Mouse (Mus musculus): ENCODE data around the gene Ptpn6. TPM values are rescaled to one million over a fixed set of nuclear protein-coding genes. Genes with fewer than 3 reads are reported as not detected.
A peak's percentile ranks its signal among the peaks of the same experiment; 100 is the strongest.
"Not testable (repeated sequence)": the region's sequence is repeated elsewhere in the genome, so short reads cannot be mapped to it uniquely, and the experiment has no call there.

Gene Ptpn6
- polyA plus RNA-seq, 1 experiment from 2014 or later, result 24.0 TPM

DNA sequence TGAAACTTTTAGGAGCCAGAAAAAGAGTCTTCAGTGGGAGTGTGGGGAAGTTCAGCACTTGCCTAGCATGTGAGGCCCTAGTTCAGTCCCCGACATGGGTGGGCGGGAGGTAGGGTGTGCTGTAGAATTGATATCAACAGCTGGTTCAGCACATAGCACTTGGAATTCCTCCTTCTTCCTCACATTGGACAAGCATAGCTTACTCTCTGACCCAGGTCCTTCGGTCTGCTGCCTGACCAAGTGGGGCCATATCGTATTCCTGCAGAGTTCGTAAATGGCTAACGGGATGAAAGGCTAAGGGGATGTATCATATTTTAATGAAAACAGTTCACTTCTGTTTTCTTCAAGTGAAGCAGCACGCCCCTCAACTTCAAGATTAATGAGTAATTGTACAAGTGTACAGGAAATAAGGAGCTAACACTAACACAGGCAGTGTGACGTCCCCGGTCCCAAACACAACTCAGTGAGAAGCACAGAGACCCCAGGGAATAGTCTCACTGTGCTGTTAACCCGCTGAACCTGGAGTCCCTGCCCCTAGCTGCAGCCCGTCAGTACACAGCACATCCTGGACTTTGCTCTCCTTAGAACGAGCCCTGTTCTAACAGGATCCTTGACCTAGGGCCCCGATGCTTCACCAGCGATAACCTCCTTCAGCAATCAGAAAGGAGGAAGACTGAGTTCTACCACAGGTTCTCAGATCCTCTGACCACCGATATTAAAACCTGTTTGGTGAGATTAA, 45.1 kb downstream of the Ptpn6 start:
- Histone ChIP-seq H3K9ac (replicated peaks; ENCODE audit: low read depth) (no peak overlapping the region), H3K9me3 (ENCODE audit: low read length) (no peaks in the 10 kb centered on the region), H3K27me3 (replicated peaks; ENCODE audit: insufficient read depth, low read length) (no peaks in the 10 kb centered on the region), H3K36me3 (ENCODE audit: insufficient read depth, low read length) (no peaks in the 10 kb centered on the region), H3K4me2 (replicated peaks; ENCODE audit: low read depth, low read length) (no peak overlapping the region), H3K27ac (ENCODE audit: low read length) (peak overlapping the region; percentile 86), H3K4me3 (ENCODE audit: low read depth, low read length) (no peak overlapping the region), H3K4me1 (ENCODE audit: insufficient read depth, low read depth, low read length) (peaks cover 14% of the 10 kb centered on the region; the same call in 1 of the 2 replicates)
- ATAC-seq (peak; percentile 56), DNase-seq (ENCODE audit: low spot score) (peak; percentile 47)
- TF ChIP-seq EP300 (IDR thresholded peaks at IDR 0.05) (no peak), CTCF (IDR thresholded peaks at IDR 0.05) (no peak)
- 36% methylated on average over 15 of the region's 15 CpGs for WGBS

DNA sequence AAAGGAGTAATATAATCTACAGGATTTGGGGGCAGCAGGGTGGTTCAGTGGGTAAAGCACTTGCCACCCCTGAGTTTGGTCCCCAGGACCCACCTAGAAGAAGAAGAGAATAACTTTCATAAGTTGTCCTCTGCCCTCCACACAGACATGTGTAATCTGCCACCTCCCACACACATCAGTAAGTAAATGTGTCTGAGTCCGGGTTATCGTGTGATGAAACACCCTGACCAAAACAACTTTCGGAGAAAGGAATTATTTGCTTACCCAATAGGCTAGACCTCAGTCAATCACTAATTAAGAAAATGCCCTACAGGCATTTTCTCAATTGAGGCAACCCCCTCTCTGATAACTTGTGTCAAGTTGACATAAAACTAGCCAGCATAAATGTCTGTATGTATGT, 48.0 kb downstream of the Ptpn6 start:
- H3K4me3 ChIP-seq (ENCODE audit: low read depth, low read length), result no peak overlapping the region
- no peaks in the 10 kb centered on the region for H3K9me3 ChIP-seq (ENCODE audit: low read length)
- 80% methylated on average over 3 of the region's 3 CpGs for WGBS
- no peaks in the 10 kb centered on the region for H3K36me3 ChIP-seq (ENCODE audit: insufficient read depth, low read length)
- no peaks in the 10 kb centered on the region for H3K27me3 ChIP-seq (replicated peaks; ENCODE audit: insufficient read depth, low read length)
- peaks cover 14% of the 10 kb centered on the region; the same call in 1 of the 2 replicates for H3K4me1 ChIP-seq (ENCODE audit: insufficient read depth, low read depth, low read length)
- ATAC-seq, result no peak
- H3K4me2 ChIP-seq (replicated peaks; ENCODE audit: low read depth, low read length), result no peak overlapping the region
- no peak for TF ChIP-seq CTCF (IDR thresholded peaks at IDR 0.05)
- TF ChIP-seq EP300 (IDR thresholded peaks at IDR 0.05), result no peak
- DNase-seq (ENCODE audit: low spot score), result no peak
- H3K27ac ChIP-seq (ENCODE audit: low read length), result no peak overlapping the region
- no peak overlapping the region for H3K9ac ChIP-seq (replicated peaks; ENCODE audit: low read depth)

DNA sequence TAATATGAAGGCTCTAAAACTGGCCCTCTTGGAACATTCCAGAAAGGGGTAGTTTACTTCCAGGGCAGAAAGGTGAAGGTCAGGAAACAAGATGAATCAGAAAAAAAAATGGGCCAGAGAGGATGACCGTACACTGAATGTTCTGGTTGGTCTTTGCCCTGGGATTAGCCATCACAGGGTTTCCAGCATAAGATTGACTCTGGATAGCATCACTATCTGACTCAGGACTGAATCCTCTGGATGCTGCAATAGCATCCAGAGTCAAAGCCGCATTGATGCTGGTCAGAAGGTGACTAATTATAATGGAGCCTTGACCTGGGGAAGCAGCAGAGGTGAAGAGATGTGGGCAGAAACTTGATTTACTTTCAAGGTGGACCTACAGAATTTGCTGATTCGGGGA, 49.5 kb downstream of the Ptpn6 start:
- no peak for TF ChIP-seq EP300 (IDR thresholded peaks at IDR 0.05)
- no peak for TF ChIP-seq CTCF (IDR thresholded peaks at IDR 0.05)
- ATAC-seq (no peak), DNase-seq (ENCODE audit: low spot score) (no peak)
- Histone ChIP-seq H3K9me3 (ENCODE audit: low read length) (no peaks in the 10 kb centered on the region), H3K27me3 (replicated peaks; ENCODE audit: insufficient read depth, low read length) (no peaks in the 10 kb centered on the region), H3K4me2 (replicated peaks; ENCODE audit: low read depth, low read length) (no peak overlapping the region), H3K9ac (replicated peaks; ENCODE audit: low read depth) (no peak overlapping the region), H3K4me3 (ENCODE audit: low read depth, low read length) (no peak overlapping the region), H3K36me3 (ENCODE audit: insufficient read depth, low read length) (no peaks in the 10 kb centered on the region), H3K27ac (ENCODE audit: low read length) (no peak overlapping the region), H3K4me1 (ENCODE audit: insufficient read depth, low read depth, low read length) (peaks cover 5% of the 10 kb centered on the region; the same call in 1 of the 2 replicates)
- WGBS, result 86% methylated on average over 3 of the region's 3 CpGs

DNA sequence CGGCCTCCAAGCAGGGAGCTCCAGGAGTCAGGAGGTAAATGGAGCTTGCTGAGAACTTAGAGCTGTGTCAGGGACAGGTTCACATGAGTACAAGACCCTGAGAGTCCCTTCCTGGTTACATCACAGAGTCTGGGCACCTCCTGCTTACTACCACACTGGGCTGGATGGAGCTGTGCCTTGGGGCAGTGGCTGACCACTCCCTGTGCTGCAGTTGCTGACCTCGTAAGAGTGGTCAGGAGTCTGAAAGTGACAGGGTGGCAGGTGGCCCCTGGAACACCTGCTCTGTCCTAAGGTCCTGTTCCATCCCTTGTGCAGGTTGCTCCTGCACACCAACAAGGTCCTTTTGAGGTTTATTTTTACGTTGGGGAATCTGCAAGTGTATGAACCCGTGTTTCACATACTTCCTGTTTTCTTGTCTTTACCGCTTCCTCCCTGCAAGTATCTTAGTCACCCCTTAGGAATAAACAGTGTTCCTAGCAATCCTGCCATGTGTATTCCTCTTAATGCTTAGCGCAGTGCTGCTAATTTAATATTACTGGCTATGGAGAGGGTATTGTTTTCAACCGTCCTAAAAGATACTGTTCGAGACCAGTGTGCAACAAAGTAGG, 50.3 kb downstream of the Ptpn6 start:
- Histone ChIP-seq H3K4me1 (ENCODE audit: insufficient read depth, low read depth, low read length) (peaks cover 4% of the 10 kb centered on the region; the same call in 1 of the 2 replicates), H3K9ac (replicated peaks; ENCODE audit: low read depth) (no peak overlapping the region), H3K4me3 (ENCODE audit: low read depth, low read length) (no peak overlapping the region), H3K4me2 (replicated peaks; ENCODE audit: low read depth, low read length) (no peak overlapping the region), H3K27me3 (replicated peaks; ENCODE audit: insufficient read depth, low read length) (no peaks in the 10 kb centered on the region), H3K36me3 (ENCODE audit: insufficient read depth, low read length) (no peaks in the 10 kb centered on the region), H3K27ac (ENCODE audit: low read length) (no peak overlapping the region), H3K9me3 (ENCODE audit: low read length) (no peaks in the 10 kb centered on the region)
- DNase-seq (ENCODE audit: low spot score) (no peak), ATAC-seq (no peak)
- WGBS, result 58% methylated on average over 8 of the region's 8 CpGs
- TF ChIP-seq EP300 (IDR thresholded peaks at IDR 0.05) (no peak), CTCF (IDR thresholded peaks at IDR 0.05) (no peak)

DNA sequence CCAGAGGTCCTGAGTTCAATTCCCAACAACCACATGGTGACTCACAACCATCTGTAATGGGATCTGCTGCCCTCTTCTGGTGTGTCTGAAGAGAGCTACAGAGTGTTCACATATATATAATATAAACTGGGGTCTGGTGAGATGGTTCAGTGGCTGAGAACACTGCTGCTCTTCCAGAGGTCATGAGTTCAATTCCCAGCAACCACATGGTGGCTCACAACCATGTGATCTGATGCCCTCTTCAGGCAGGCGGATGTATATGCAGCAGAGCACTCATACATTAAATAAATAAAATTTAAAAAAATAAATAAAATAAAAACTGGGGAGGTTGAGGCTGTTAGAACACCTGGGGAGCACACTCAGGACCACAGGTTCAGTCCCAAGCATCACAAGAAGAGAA, 51.9 kb downstream of the Ptpn6 start:
- not testable (repeated sequence) for H3K9me3 ChIP-seq (ENCODE audit: low read length); H3K9ac ChIP-seq (replicated peaks; ENCODE audit: low read depth); H3K4me2 ChIP-seq (replicated peaks; ENCODE audit: low read depth, low read length); ATAC-seq; H3K36me3 ChIP-seq (ENCODE audit: insufficient read depth, low read length); H3K27ac ChIP-seq (ENCODE audit: low read length); DNase-seq (ENCODE audit: low spot score); H3K4me3 ChIP-seq (ENCODE audit: low read depth, low read length); H3K27me3 ChIP-seq (replicated peaks; ENCODE audit: insufficient read depth, low read length)
- 86% methylated on average over 1 of the region's 1 CpGs for WGBS
- peak; percentile 26; the same call in 1 of the 2 replicates for TF ChIP-seq CTCF (IDR thresholded peaks at IDR 0.05)
- H3K4me1 ChIP-seq (ENCODE audit: insufficient read depth, low read depth, low read length), result peaks cover 12% of the 10 kb centered on the region; the same call in 1 of the 2 replicates

DNA sequence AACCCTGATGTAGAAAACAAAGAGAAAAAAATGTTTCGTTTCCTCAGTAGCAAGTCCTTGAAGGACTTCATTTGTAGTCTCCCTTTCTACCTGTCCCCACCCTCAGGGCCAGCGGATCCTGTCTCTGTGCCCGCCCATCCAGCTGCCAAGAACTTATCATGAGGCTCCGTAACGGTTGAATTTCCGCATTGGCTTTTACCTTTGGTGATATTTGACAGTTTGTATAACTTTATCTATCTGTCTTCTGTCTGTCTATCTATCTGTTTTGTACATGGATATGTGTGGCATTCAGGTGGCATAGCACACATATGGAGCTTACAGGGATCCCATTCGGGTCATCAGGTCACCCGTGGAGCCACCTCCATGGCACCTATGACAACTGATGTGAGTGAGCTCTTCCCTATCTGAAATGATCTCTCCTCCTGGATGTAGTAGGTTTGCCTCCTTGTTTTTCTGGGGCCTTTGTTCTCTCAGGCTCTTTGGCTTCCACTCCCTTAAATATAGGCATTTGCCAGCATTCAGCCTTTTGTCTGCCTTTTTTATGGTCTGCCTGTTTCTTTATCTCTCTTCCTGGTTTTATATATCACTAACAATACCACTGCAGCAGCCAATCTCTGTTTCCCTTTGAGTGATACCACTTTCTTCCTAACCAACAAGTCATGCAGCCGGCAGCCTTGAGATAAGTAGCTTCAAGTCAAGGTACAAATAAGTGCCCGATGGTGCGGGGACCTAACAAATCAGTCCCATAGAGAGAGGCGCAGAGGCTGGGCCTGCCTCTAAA, 52.7 kb downstream of the Ptpn6 start:
- Histone ChIP-seq H3K4me2 (replicated peaks; ENCODE audit: low read depth, low read length) (no peak overlapping the region), H3K4me3 (ENCODE audit: low read depth, low read length) (no peak overlapping the region), H3K27ac (ENCODE audit: low read length) (no peak overlapping the region), H3K27me3 (replicated peaks; ENCODE audit: insufficient read depth, low read length) (no peaks in the 10 kb centered on the region), H3K36me3 (ENCODE audit: insufficient read depth, low read length) (no peaks in the 10 kb centered on the region), H3K4me1 (ENCODE audit: insufficient read depth, low read depth, low read length) (peaks cover 12% of the 10 kb centered on the region; the same call in 1 of the 2 replicates), H3K9ac (replicated peaks; ENCODE audit: low read depth) (no peak overlapping the region), H3K9me3 (ENCODE audit: low read length) (no peaks in the 10 kb centered on the region)
- WGBS, result 85% methylated on average over 12 of the region's 12 CpGs
- no peak for TF ChIP-seq EP300 (IDR thresholded peaks at IDR 0.05)
- TF ChIP-seq CTCF (IDR thresholded peaks at IDR 0.05), result no peak
- DNase-seq (ENCODE audit: low spot score) (no peak), ATAC-seq (no peak)

Data from lung, postnatal 0 days (tissue).